Mouse (Mus musculus): ENCODE data around the gene Ubqln4. TPM values are rescaled to one million over a fixed set of nuclear protein-coding genes. Genes with fewer than 3 reads are reported as not detected.

The Ubqln4 gene
- polyA plus RNA-seq, 1 experiment, result 108 TPM

GRCm38 (mm10) chr3:88555069-88555605, 1.6 kb downstream of the Ubqln4 start:
- TF ChIP-seq POLR2A (IDR thresholded peaks at IDR 0.05; ENCODE audit: borderline replicate concordance, extremely low read depth, insufficient read depth, insufficient read length, poor library complexity, severe bottlenecking) (no peak), CTCF (IDR thresholded peaks at IDR 0.05; ENCODE audit: borderline replicate concordance, extremely low read depth, insufficient read depth, insufficient read length) (no peak)
- no peak for DNase-seq (ENCODE audit: low read depth)

- TF ChIP-seq POLR2A (IDR thresholded peaks at IDR 0.05; ENCODE audit: borderline replicate concordance, extremely low read depth, insufficient read depth, insufficient read length, poor library complexity, severe bottlenecking) (no peak), CTCF (IDR thresholded peaks at IDR 0.05; ENCODE audit: borderline replicate concordance, extremely low read depth, insufficient read depth, insufficient read length) (no peak)
- no peak for DNase-seq (ENCODE audit: low read depth)
These were observed 2.2 kb downstream of the Ubqln4 start for GRCm38 (mm10) chr3:88555731-88556130.

- no peak for DNase-seq (ENCODE audit: low read depth)
- TF ChIP-seq CTCF (IDR thresholded peaks at IDR 0.05; ENCODE audit: borderline replicate concordance, extremely low read depth, insufficient read depth, insufficient read length) (no peak), POLR2A (IDR thresholded peaks at IDR 0.05; ENCODE audit: borderline replicate concordance, extremely low read depth, insufficient read depth, insufficient read length, poor library complexity, severe bottlenecking) (no peak)
These were observed 3.1 kb downstream of the Ubqln4 start for GRCm38 (mm10) chr3:88556616-88557015.

GRCm38 (mm10) chr3:88559596-88559995, 6.0 kb downstream of the Ubqln4 start:
- TF ChIP-seq POLR2A (IDR thresholded peaks at IDR 0.05; ENCODE audit: borderline replicate concordance, extremely low read depth, insufficient read depth, insufficient read length, poor library complexity, severe bottlenecking) (no peak), CTCF (IDR thresholded peaks at IDR 0.05; ENCODE audit: borderline replicate concordance, extremely low read depth, insufficient read depth, insufficient read length) (no peak)
- no peak for DNase-seq (ENCODE audit: low read depth)

GRCm38 (mm10) chr3:88561989-88562388, 8.4 kb downstream of the Ubqln4 start:
- TF ChIP-seq CTCF (IDR thresholded peaks at IDR 0.05; ENCODE audit: borderline replicate concordance, extremely low read depth, insufficient read depth, insufficient read length) (no peak), POLR2A (IDR thresholded peaks at IDR 0.05; ENCODE audit: borderline replicate concordance, extremely low read depth, insufficient read depth, insufficient read length, poor library complexity, severe bottlenecking) (no peak)
- peak; percentile 61 for DNase-seq (ENCODE audit: low read depth)

GRCm38 (mm10) chr3:88563442-88563841, 9.9 kb downstream of the Ubqln4 start:
- no peak for TF ChIP-seq POLR2A (IDR thresholded peaks at IDR 0.05; ENCODE audit: borderline replicate concordance, extremely low read depth, insufficient read depth, insufficient read length, poor library complexity, severe bottlenecking)
- no peak for TF ChIP-seq CTCF (IDR thresholded peaks at IDR 0.05; ENCODE audit: borderline replicate concordance, extremely low read depth, insufficient read depth, insufficient read length)
- no peak for DNase-seq (ENCODE audit: low read depth)

- no peak for DNase-seq (ENCODE audit: low read depth)
- TF ChIP-seq POLR2A (IDR thresholded peaks at IDR 0.05; ENCODE audit: borderline replicate concordance, extremely low read depth, insufficient read depth, insufficient read length, poor library complexity, severe bottlenecking) (no peak), CTCF (IDR thresholded peaks at IDR 0.05; ENCODE audit: borderline replicate concordance, extremely low read depth, insufficient read depth, insufficient read length) (no peak)
These were observed 10.4 kb downstream of the Ubqln4 start for GRCm38 (mm10) chr3:88563966-88564365.

- no peak for TF ChIP-seq POLR2A (IDR thresholded peaks at IDR 0.05; ENCODE audit: borderline replicate concordance, extremely low read depth, insufficient read depth, insufficient read length, poor library complexity, severe bottlenecking)
- no peak for TF ChIP-seq CTCF (IDR thresholded peaks at IDR 0.05; ENCODE audit: borderline replicate concordance, extremely low read depth, insufficient read depth, insufficient read length)
- no peak for DNase-seq (ENCODE audit: low read depth)
These were observed 12.6 kb downstream of the Ubqln4 start for GRCm38 (mm10) chr3:88566116-88566515.

GRCm38 (mm10) chr3:88566536-88567061, 13.0 kb downstream of the Ubqln4 start:
- DNase-seq (ENCODE audit: low read depth), result no peak
- TF ChIP-seq POLR2A (IDR thresholded peaks at IDR 0.05; ENCODE audit: borderline replicate concordance, extremely low read depth, insufficient read depth, insufficient read length, poor library complexity, severe bottlenecking) (no peak), CTCF (IDR thresholded peaks at IDR 0.05; ENCODE audit: borderline replicate concordance, extremely low read depth, insufficient read depth, insufficient read length) (no peak)

- DNase-seq (ENCODE audit: low read depth), result no peak
- TF ChIP-seq POLR2A (IDR thresholded peaks at IDR 0.05; ENCODE audit: borderline replicate concordance, extremely low read depth, insufficient read depth, insufficient read length, poor library complexity, severe bottlenecking) (no peak), CTCF (IDR thresholded peaks at IDR 0.05; ENCODE audit: borderline replicate concordance, extremely low read depth, insufficient read depth, insufficient read length) (no peak)
These were observed 14.3 kb downstream of the Ubqln4 start for GRCm38 (mm10) chr3:88567892-88568291.

- DNase-seq (ENCODE audit: low read depth), result no peak
- TF ChIP-seq POLR2A (IDR thresholded peaks at IDR 0.05; ENCODE audit: borderline replicate concordance, extremely low read depth, insufficient read depth, insufficient read length, poor library complexity, severe bottlenecking) (no peak), CTCF (IDR thresholded peaks at IDR 0.05; ENCODE audit: borderline replicate concordance, extremely low read depth, insufficient read depth, insufficient read length) (no peak)
These were observed 15.1 kb downstream of the Ubqln4 start for GRCm38 (mm10) chr3:88568615-88569014.

- DNase-seq (ENCODE audit: low read depth), result no peak
- TF ChIP-seq CTCF (IDR thresholded peaks at IDR 0.05; ENCODE audit: borderline replicate concordance, extremely low read depth, insufficient read depth, insufficient read length), result no peak
- no peak for TF ChIP-seq POLR2A (IDR thresholded peaks at IDR 0.05; ENCODE audit: borderline replicate concordance, extremely low read depth, insufficient read depth, insufficient read length, poor library complexity, severe bottlenecking)
These were observed 15.5 kb downstream of the Ubqln4 start for GRCm38 (mm10) chr3:88569093-88569492.

Measured in brain, embryonic 14.5 days (tissue).